Mouse (Mus musculus): ENCODE measurements at regions not wholly inside any gene's neighbourhood (a gene's known extent, or its start where the extent isn't known, plus 50 kb on each side); places are given as distances from the start of the nearest gene placed in this dataset.

GRCm38 (mm10) chr6:51180881-51181875 lies 251.3 kb upstream of the Nfe2l3 start:
- H3K27me3 ChIP-seq (replicated peaks), result peaks cover 86% of the 10 kb centered on the region
- 6% methylated on average over 11 of the region's 11 CpGs for WGBS
- ATAC-seq (replicated peaks), result no peak
- H3K4me2 ChIP-seq, result no peak overlapping the region
- H3K9ac ChIP-seq, result no peak overlapping the region
- H3K9me3 ChIP-seq, result no peaks in the 10 kb centered on the region
- H3K4me1 ChIP-seq, result no peaks in the 10 kb centered on the region
- no peak overlapping the region for H3K27ac ChIP-seq
- H3K36me3 ChIP-seq (replicated peaks), result no peaks in the 10 kb centered on the region
- H3K4me3 ChIP-seq, result no peak overlapping the region

- Histone ChIP-seq H3K4me3 (no peak overlapping the region), H3K36me3 (replicated peaks) (no peaks in the 10 kb centered on the region), H3K9ac (no peak overlapping the region), H3K27me3 (replicated peaks) (peaks cover 86% of the 10 kb centered on the region), H3K27ac (no peak overlapping the region), H3K9me3 (no peaks in the 10 kb centered on the region), H3K4me2 (no peak overlapping the region), H3K4me1 (no peaks in the 10 kb centered on the region)
- 26% methylated on average over 10 of the region's 10 CpGs for WGBS
- no peak for ATAC-seq (replicated peaks)
These were observed 250.6 kb upstream of the Nfe2l3 start for GRCm38 (mm10) chr6:51181905-51182304.

GRCm38 (mm10) chr6:51182771-51183284 lies 249.6 kb upstream of the Nfe2l3 start:
- 7% methylated on average over 5 of the region's 5 CpGs for WGBS
- Histone ChIP-seq H3K9me3 (no peaks in the 10 kb centered on the region), H3K4me3 (no peak overlapping the region), H3K27ac (no peak overlapping the region), H3K4me2 (no peak overlapping the region), H3K4me1 (no peaks in the 10 kb centered on the region), H3K9ac (no peak overlapping the region), H3K36me3 (replicated peaks) (no peaks in the 10 kb centered on the region), H3K27me3 (replicated peaks) (peaks cover 86% of the 10 kb centered on the region)
- no peak for ATAC-seq (replicated peaks)

GRCm38 (mm10) chr6:51183576-51184420 lies 248.7 kb upstream of the Nfe2l3 start:
- no peak overlapping the region for H3K4me2 ChIP-seq
- H3K9ac ChIP-seq, result no peak overlapping the region
- H3K9me3 ChIP-seq, result no peaks in the 10 kb centered on the region
- peaks cover 87% of the 10 kb centered on the region for H3K27me3 ChIP-seq (replicated peaks)
- H3K36me3 ChIP-seq (replicated peaks), result no peaks in the 10 kb centered on the region
- H3K4me3 ChIP-seq, result no peak overlapping the region
- no peaks in the 10 kb centered on the region for H3K4me1 ChIP-seq
- no peak for ATAC-seq (replicated peaks)
- H3K27ac ChIP-seq, result no peak overlapping the region
- 2% methylated on average over 21 of the region's 21 CpGs for WGBS

- ATAC-seq (replicated peaks), result no peak
- Histone ChIP-seq H3K27ac (no peak overlapping the region), H3K9me3 (no peaks in the 10 kb centered on the region), H3K4me2 (no peak overlapping the region), H3K4me1 (no peaks in the 10 kb centered on the region), H3K4me3 (no peak overlapping the region), H3K27me3 (replicated peaks) (peaks cover 89% of the 10 kb centered on the region), H3K9ac (no peak overlapping the region), H3K36me3 (replicated peaks) (no peaks in the 10 kb centered on the region)
- WGBS, result 4% methylated on average over 3 of the region's 3 CpGs
These were observed 248.0 kb upstream of the Nfe2l3 start for GRCm38 (mm10) chr6:51184500-51184899.

GRCm38 (mm10) chr6:51185201-51185600 lies 247.3 kb upstream of the Nfe2l3 start:
- no peak for ATAC-seq (replicated peaks)
- no peaks in the 10 kb centered on the region for H3K9me3 ChIP-seq
- H3K4me2 ChIP-seq, result no peak overlapping the region
- H3K9ac ChIP-seq, result no peak overlapping the region
- no peaks in the 10 kb centered on the region for H3K4me1 ChIP-seq
- no peaks in the 10 kb centered on the region for H3K36me3 ChIP-seq (replicated peaks)
- H3K27me3 ChIP-seq (replicated peaks), result peaks cover 90% of the 10 kb centered on the region
- no peak overlapping the region for H3K27ac ChIP-seq
- WGBS, result 24% methylated on average over 6 of the region's 6 CpGs
- no peak overlapping the region for H3K4me3 ChIP-seq

GRCm38 (mm10) chr6:51189173-51189572 lies 243.3 kb upstream of the Nfe2l3 start:
- Histone ChIP-seq H3K9me3 (no peaks in the 10 kb centered on the region), H3K36me3 (replicated peaks) (no peaks in the 10 kb centered on the region), H3K4me1 (no peaks in the 10 kb centered on the region), H3K4me2 (no peak overlapping the region), H3K4me3 (no peak overlapping the region), H3K27me3 (replicated peaks) (peaks cover 85% of the 10 kb centered on the region), H3K9ac (no peak overlapping the region), H3K27ac (no peak overlapping the region)
- ATAC-seq (replicated peaks), result no peak
- WGBS, result 84% methylated on average over 3 of the region's 3 CpGs

- WGBS, result 36% methylated on average over 8 of the region's 8 CpGs
- peaks cover 55% of the 10 kb centered on the region for H3K27me3 ChIP-seq (replicated peaks)
- H3K4me1 ChIP-seq, result no peaks in the 10 kb centered on the region
- no peaks in the 10 kb centered on the region for H3K9me3 ChIP-seq
- H3K4me2 ChIP-seq, result no peak overlapping the region
- ATAC-seq (replicated peaks), result no peak
- H3K27ac ChIP-seq, result no peak overlapping the region
- H3K4me3 ChIP-seq, result no peak overlapping the region
- no peaks in the 10 kb centered on the region for H3K36me3 ChIP-seq (replicated peaks)
- H3K9ac ChIP-seq, result no peak overlapping the region
These were observed 239.6 kb upstream of the Nfe2l3 start for GRCm38 (mm10) chr6:51192826-51193225.

GRCm38 (mm10) chr6:51193356-51193755 lies 239.1 kb upstream of the Nfe2l3 start:
- no peak for ATAC-seq (replicated peaks)
- Histone ChIP-seq H3K27ac (no peak overlapping the region), H3K27me3 (replicated peaks) (peaks cover 50% of the 10 kb centered on the region), H3K9me3 (no peaks in the 10 kb centered on the region), H3K4me1 (no peaks in the 10 kb centered on the region), H3K9ac (no peak overlapping the region), H3K4me3 (no peak overlapping the region), H3K4me2 (no peak overlapping the region), H3K36me3 (replicated peaks) (no peaks in the 10 kb centered on the region)
- 19% methylated on average over 12 of the region's 12 CpGs for WGBS

GRCm38 (mm10) chr6:51196391-51196790 lies 236.1 kb upstream of the Nfe2l3 start:
- H3K36me3 ChIP-seq (replicated peaks), result no peaks in the 10 kb centered on the region
- H3K27ac ChIP-seq, result no peak overlapping the region
- H3K9ac ChIP-seq, result no peak overlapping the region
- 89% methylated on average over 2 of the region's 2 CpGs for WGBS
- no peak for ATAC-seq (replicated peaks)
- H3K9me3 ChIP-seq, result no peaks in the 10 kb centered on the region
- H3K4me1 ChIP-seq, result no peaks in the 10 kb centered on the region
- H3K4me2 ChIP-seq, result no peak overlapping the region
- no peak overlapping the region for H3K4me3 ChIP-seq
- peaks cover 20% of the 10 kb centered on the region for H3K27me3 ChIP-seq (replicated peaks)

- H3K36me3 ChIP-seq (replicated peaks), result no peaks in the 10 kb centered on the region
- no peaks in the 10 kb centered on the region for H3K9me3 ChIP-seq
- no peak overlapping the region for H3K4me3 ChIP-seq
- no peak overlapping the region for H3K9ac ChIP-seq
- no peak overlapping the region for H3K4me2 ChIP-seq
- no peaks in the 10 kb centered on the region for H3K4me1 ChIP-seq
- ATAC-seq (replicated peaks), result no peak
- WGBS, result 83% methylated on average over 16 of the region's 16 CpGs
- H3K27me3 ChIP-seq (replicated peaks), result peaks cover 20% of the 10 kb centered on the region
- no peak overlapping the region for H3K27ac ChIP-seq
These were observed 235.3 kb upstream of the Nfe2l3 start for GRCm38 (mm10) chr6:51197000-51197774.

- WGBS, result 68% methylated on average over 5 of the region's 5 CpGs
These were observed 232.3 kb upstream of the Nfe2l3 start for GRCm38 (mm10) chr6:51200207-51200606.

More at GRCm38 (mm10) chr6:51200207-51200606, 232.3 kb upstream of the Nfe2l3 start:
- H3K9ac ChIP-seq, result no peak overlapping the region
- no peak for ATAC-seq (replicated peaks)
- no peak overlapping the region for H3K4me2 ChIP-seq
- H3K36me3 ChIP-seq (replicated peaks), result no peaks in the 10 kb centered on the region
- H3K9me3 ChIP-seq, result no peaks in the 10 kb centered on the region
- H3K4me3 ChIP-seq, result no peak overlapping the region
- no peak overlapping the region for H3K27ac ChIP-seq
- H3K27me3 ChIP-seq (replicated peaks), result no peaks in the 10 kb centered on the region; the same call in 1 of the 2 replicates
- no peaks in the 10 kb centered on the region for H3K4me1 ChIP-seq

All from midbrain, embryonic 15.5 days (tissue).